Mouse (Mus musculus): ENCODE measurements around the gene Pard3b.

Pard3b gene

GRCm38 (mm10) chr1:61928131-61928761 lies 289.6 kb downstream of the Pard3b start:
- DNase-seq (ENCODE audit: low spot score): no peak

DNA sequence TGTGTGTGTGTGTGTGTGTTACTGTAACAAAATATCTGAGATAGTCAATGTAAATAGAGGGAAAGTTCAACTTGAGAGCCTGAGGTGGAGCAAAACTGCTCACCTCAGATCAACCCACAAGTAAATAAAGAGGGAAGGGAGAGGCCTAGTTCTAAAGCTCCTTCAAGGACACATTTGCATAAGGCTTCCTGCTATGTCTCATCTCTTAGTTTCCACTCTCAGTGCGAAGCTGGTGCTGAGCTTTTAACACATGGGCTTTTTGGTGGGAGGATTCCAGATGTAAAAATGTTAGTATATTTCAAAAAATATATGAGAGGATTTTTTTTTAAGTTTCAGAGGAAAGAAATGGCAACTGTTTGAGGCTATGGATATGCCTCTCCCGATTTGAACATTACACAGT lies 294.9 kb downstream of the Pard3b start:
- DNase-seq (ENCODE audit: low spot score): no peak

DNA sequence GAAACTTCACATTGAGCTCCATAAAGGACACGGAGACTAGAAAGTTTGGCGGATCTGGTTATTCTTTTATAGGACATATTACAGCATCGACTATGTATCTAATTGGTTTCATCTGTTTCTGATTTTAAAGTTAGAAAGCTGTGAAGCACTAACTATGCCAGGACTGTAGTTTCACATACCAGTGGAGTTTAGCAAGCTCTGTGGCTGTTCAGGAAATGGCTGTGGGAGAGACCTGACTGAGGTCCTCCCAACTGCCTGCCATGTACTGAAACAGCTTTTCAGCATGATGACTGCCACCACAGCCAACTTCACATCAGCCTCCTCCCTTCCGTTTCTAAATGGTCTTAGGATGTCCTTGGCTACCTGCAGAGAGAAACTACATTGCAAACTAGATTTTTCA lies 296.1 kb downstream of the Pard3b start:
- DNase-seq (ENCODE audit: low spot score): no peak

GRCm38 (mm10) chr1:61939882-61940281 lies 301.3 kb downstream of the Pard3b start:
- DNase-seq (ENCODE audit: low spot score): no peak

DNA sequence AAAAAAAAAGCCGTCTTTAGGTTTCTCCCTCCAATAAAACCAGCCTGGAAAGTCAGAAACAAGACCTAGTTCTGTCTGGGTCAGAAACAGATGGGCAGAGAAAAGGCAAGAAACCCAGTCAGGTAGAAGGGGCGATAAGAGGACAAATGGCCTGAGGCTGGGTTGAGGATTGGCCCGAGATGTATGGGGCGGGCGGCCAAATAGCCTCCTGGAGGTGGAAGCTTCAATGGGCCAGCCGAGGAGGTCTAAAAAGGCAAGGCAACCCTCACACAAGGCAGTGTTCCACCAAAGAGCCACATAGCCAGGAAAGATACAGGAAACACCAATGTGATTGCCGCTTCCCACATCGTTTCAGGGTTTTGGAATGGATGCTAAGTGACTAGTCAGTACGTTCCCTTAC lies 322.9 kb downstream of the Pard3b start:
- no peak for DNase-seq (ENCODE audit: low spot score)

GRCm38 (mm10) chr1:61962571-61962970 lies 323.9 kb downstream of the Pard3b start:
- no peak for DNase-seq (ENCODE audit: low spot score)

DNA sequence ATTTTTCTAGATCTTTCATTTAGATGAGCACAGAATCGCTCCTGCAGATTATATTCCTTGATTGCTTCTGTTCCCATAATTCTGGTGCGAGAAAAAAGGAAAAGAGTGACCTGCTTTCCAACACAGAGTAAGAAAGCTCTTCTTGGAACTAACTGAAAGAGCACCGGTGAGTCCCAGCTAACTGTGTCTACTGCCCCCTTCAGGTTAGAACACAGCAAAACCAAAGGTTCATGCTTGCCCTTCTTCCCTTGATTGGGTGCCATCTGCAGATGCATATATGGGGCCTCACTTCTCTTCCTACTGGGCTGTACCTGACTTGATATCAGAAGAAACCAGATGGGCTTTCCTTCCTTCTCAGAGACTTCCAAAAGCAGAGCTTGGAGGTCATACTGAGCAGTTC lies 328.5 kb downstream of the Pard3b start:
- DNase-seq (ENCODE audit: low spot score): peak; percentile 3

DNA sequence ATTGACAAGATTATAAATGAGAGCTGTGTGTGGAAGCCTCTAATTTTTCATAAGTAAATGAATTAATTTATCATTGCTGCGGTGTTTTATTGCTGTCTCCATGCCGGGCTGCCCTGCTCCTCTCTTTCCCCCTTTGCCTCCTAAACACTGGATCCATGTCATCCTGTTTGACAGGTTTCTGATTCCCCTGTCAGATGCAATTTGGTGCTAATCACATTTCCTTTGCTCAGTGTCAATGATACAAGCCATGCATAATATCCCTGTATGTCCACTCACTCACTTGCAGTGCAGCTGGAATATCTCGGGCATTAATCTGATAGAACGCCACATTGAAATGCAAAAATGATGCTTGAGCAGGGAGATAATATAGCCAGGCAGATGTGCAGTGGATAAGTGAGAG lies 329.2 kb downstream of the Pard3b start:
- no peak for DNase-seq (ENCODE audit: low spot score)

DNA sequence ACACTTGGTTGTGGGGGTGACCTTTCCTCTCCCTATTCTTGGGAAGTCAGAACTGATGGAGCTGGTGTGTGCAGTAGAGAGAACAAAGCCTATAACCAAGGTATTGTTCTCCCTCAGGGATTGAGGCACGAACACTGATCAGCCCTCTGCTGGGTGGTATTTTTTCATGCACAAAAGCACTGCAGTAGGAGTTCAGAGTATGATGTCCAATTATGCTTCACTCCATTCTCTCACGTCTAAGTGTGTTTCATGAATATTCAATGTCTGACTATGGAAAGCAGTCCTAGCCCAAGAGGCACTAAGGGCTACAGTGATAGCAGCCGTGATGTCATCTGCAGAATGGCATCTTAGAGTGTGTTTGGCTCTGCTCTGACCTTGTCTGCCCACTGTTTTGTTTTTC lies 359.1 kb downstream of the Pard3b start:
- no peak for DNase-seq (ENCODE audit: low spot score)

- no peak for DNase-seq (ENCODE audit: low spot score)
Observed at GRCm38 (mm10) chr1:62008811-62009210, 370.2 kb downstream of the Pard3b start.

DNA sequence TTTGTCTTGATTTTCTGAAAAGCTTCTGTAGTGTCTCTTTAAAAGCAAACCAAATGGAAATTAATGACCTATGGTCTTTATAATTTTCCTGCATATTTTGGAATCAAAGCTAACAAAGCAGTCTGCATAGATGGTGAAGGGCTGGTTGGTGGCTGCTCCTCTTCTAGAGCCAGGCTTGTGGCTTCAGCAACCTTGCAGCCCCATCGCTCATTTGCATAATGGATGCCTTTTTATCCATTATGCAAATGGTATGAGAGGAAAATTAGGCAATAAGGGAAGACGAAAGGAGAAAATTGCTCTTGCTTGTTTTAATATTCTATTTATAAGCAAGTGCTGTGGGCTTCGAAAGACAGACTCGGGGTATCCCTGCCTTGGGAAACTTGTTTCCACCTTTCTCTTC lies 373.1 kb downstream of the Pard3b start:
- DNase-seq (ENCODE audit: low spot score): no peak

DNA sequence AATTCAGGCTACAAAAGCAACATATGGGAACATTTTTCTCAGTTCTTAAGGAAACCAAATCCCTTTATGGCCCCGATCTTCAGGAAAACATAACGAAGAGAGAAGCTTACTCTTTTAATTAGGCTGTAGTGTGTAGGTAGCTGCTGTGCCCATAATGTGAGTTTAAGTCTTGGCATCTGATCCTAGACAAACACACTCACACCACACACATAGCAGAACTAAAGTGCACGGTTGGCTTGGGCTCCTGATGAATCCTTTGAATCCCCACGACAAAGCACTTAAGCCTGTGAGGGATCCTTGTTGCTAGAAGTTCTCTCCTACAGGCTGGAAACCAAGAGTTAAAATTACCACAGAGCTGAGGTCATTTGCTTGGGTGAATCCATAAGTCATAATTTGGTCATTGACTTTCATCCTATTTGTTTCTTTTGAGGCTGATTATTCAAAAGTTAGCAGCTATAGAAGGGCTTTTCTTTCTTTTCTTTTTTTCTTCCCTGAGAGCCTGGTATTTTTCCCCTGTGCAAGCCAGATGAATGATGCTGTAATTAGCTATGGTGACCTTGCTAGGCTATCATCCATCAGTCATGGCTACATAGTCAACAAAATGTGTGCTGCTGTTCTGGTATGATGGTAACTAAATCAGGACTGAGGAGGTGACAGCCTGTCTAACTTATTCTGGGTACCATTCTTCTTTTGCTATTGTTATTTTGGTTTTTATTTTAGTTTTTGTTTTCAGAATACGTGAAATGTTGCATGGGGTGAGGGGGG lies 378.1 kb downstream of the Pard3b start:
- DNase-seq (ENCODE audit: low spot score): no peak

DNA sequence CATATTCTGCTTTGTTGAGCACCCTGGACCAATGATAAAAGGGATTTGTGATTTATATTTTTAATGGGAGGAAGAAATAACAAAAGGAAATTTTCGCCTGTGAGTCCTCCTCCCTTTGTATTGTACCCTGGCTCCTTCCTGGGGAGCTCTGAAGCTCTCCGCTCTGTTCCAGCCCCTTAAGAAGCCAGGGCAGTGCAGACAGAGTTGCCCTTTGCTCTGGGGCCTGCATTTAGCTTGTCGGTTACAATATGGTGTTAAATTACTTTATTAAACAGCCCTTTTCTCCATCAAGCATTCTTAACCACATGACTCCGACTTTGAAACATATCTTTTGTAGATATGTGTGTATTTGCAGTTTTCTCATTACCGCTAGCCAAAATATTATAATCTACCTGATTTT lies 379.7 kb downstream of the Pard3b start:
- no peak for DNase-seq (ENCODE audit: low spot score)

GRCm38 (mm10) chr1:62019743-62020142 lies 381.1 kb downstream of the Pard3b start:
- no peak for DNase-seq (ENCODE audit: low spot score)

GRCm38 (mm10) chr1:62041718-62042117 lies 403.1 kb downstream of the Pard3b start:
- no peak for DNase-seq (ENCODE audit: low spot score)

- no peak for DNase-seq (ENCODE audit: low spot score)
Observed at GRCm38 (mm10) chr1:62048592-62048991, 410.0 kb downstream of the Pard3b start.

DNA sequence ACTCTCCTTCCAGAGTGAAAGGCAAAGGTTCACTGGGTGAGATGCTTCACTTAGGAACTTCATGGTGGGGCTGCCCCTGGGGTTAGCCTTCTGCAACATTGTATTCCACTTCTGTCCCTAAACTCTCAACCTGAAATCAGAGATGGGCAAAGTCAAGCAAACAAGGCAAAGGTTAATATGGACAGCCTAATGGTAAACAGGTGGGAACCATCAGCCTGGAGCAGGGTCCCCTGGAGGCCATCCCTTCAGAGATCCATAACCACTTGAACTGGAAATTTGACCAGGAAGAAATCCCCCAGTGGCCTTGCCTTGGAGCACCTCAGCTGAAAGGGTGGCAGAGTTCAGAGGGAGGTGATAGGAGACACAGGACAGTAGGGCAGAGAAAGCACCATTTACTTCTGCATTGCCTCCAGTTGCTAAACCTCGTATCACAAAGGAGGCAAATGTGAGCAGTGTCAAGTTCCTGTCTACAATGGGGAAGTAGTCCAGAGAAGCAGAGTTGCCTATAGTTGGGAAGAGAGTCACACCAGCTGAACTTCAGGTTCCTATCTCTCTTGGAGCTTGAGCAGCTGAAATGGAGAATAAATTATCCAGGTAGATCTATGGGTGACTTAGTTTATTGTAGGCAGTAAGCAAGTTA lies 412.7 kb downstream of the Pard3b start:
- DNase-seq (ENCODE audit: low spot score): no peak

DNA sequence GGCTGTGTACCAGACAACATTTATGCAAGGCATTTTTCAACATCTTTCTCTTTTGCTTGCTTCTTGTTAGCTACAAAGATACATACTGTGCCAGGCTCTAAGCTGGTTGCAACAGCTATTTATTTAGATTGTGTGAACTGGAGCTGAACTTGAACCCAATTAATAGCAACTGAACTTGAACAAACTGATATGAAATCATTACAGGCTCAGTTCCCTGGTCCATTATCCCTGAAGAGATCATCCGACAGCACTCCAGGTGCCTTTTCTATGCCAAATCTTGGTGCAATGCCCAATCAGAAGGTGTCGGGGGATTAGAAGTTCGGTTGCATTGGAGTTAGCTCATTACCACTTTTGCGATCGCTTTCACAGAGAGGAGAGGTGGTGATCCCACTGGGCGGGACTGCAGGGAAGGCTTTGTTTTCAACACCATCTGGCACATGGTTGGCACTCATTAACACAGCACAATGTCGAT lies 414.6 kb downstream of the Pard3b start:
- DNase-seq (ENCODE audit: low spot score): no peak

DNA sequence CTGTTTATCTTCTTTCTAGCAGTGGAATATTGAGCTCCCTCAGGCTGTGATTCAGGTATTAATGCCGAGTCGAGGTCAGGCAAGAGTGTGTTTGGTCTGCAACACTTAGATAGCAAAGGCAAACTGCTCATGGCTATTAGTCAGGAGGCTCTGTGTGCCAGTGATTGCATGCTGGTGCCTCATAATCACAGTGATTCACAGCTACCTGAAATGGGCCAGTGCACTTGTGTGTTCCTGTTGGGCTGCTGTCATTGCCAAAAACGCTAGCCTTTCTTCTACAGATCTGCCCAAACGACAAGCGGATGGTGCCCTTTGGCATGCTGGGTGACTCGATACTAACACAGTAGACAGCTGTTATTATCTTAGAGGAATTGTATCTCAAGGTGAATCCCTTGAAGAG lies 416.7 kb downstream of the Pard3b start:
- DNase-seq (ENCODE audit: low spot score): no peak

DNA sequence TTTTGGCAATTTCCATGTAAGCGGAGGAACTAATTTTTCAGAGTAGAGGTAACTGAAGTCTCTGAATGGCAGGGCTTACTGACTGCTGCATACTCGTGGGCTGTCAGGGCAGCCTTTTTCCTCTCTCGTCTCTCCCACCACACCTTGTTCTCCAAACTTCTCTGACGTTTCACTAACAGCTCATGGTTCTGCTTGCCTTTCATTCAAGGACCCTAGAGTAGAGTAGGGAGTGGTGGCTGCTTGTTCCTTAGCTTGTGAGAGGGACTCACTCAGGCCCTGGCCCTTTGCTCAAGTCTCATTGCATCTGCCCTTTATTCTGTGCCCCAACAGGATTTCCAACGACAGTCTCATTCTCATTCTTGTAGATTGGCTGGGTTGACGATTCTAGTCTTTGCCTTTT lies 432.0 kb downstream of the Pard3b start:
- DNase-seq (ENCODE audit: low spot score): no peak

DNA sequence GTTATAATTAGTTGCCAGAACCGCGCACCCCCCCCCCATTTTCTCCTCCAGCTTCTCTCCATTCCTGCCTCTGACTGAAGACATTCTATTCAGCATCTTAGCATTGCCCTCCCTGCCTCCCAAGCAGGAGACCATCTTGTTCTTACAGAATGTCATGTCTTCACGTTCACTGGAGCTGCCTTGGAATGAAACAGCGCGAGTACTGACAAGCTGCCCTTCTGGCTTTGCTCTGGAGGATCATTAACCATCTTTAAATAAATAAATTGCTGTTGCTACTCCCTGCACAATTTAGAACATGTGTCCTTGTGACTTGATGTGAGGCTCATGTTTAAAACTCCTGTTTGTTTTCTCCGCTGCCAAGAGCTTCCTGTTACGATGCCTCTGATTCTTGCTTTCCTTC lies 432.5 kb downstream of the Pard3b start:
- no peak for DNase-seq (ENCODE audit: low spot score)

DNA sequence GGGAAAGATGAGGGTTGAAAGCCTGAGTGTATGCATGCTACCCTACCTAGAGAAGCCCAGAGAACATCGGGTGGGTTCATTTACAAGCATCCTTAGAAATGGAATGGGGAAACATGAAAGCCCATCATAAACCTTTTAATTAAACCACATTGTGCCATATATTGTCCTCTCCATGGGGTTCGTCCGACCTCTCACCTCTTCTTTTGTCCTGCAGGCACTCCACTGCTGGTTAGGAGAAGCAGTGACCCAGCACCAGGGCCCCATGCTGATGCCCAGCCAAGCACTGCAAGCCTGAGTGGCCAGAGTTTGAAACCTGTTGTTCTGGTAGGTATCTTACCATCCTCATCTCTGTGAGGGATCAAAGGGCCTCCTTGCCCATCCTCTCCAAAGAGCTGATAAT lies 437.5 kb downstream of the Pard3b start:
- DNase-seq (ENCODE audit: low spot score): no peak

DNA sequence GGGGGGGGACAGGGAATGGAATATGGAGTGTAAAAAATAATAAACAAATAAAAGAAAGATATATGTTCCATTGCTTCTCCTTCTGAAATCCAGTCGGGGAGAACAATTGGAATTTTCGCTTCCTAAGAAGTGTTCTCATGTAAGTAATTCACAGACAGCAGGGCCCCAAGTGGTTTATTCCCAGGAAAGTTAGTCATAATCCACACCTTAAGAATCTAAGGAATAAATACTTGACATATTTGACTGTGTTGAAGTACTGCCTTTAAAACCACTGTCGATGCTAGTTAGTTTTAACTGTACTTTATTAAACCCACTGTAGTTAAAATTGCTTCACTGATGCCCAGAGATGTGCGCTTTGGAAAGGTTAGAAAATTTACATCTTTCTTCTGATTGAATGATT lies 442.5 kb downstream of the Pard3b start:
- DNase-seq (ENCODE audit: low spot score): no peak
